Mouse (Mus musculus) limb, embryonic 12.5 days (tissue): Measurements from ENCODE around the gene Gm9508. TPM values are rescaled to one million over a fixed set of nuclear protein-coding genes. Genes with fewer than 3 reads are reported as not detected.

Source experiments
- ATAC-seq: fragments of 200-750 bp; cut with Nextera tagmentation; 2 replicates; pipeline ENCODE4 v1.8.0; 2017; ENCODE audit warnings: low read depth, moderate TSS enrichment; ENCODE audit not compliant: insufficient number of reproducible peaks, insufficient read depth, low FRiP score, low TSS enrichment
- H3K27ac ChIP-seq: fragments of 300-500 bp; sonication (generic); 2 replicates; pipeline ENCODE4 v1.5.1; 2016; ENCODE audit warnings: mild to moderate bottlenecking, moderate library complexity
- H3K27me3 ChIP-seq: fragments of 300-500 bp; sonication (generic); 2 replicates; pipeline ENCODE4 v1.6.1; 2016; ENCODE audit warnings: mild to moderate bottlenecking, moderate library complexity
- H3K36me3 ChIP-seq: fragments of 300-500 bp; sonication (generic); 2 replicates; pipeline ENCODE4 v1.6.1; 2016; ENCODE audit warnings: mild to moderate bottlenecking, moderate library complexity
- H3K4me1 ChIP-seq: fragments of 300-500 bp; sonication (generic); replicated peaks from 2 replicates; pipeline ENCODE4 v1.6.1; 2016
- H3K4me2 ChIP-seq: fragments of 300-500 bp; sonication (generic); 2 replicates; pipeline ENCODE4 v1.6.1; 2016; ENCODE audit warnings: mild to moderate bottlenecking, moderate library complexity
- H3K4me3 ChIP-seq: fragments of 300-500 bp; sonication (generic); replicated peaks from 2 replicates; pipeline ENCODE4 v1.5.1; 2016; ENCODE audit warnings: mild to moderate bottlenecking
- H3K9ac ChIP-seq: fragments of 300-500 bp; sonication (generic); replicated peaks from 2 replicates; pipeline ENCODE4 v1.6.1; 2016; ENCODE audit warnings: mild to moderate bottlenecking, moderate library complexity
- H3K9me3 ChIP-seq: fragments of 300-500 bp; sonication (generic); 2 replicates; pipeline ENCODE4 v1.6.1; 2016; ENCODE audit warnings: mild to moderate bottlenecking, moderate library complexity
- WGBS: fragments of 180-500 bp; shearing (Covaris S2); methylation state at CpG from one replicate; pipeline ENCODE4 v1.1.7; 2016; 5-methylcytosine and 5-hydroxymethylcytosine counted together
- polyA plus RNA-seq: library from polyadenylated mRNA; unstranded; fragments of >200 nt; fragmentation: Nextera tagmentation; extraction: Ambion mirVana; gene quantifications from 2 replicates; pipeline ENCODE4 v1.2.1, GENCODE M21; 2016

The Gm9508 gene
- polyA plus RNA-seq, 1 experiment from 2014 or later: not detected

DNA sequence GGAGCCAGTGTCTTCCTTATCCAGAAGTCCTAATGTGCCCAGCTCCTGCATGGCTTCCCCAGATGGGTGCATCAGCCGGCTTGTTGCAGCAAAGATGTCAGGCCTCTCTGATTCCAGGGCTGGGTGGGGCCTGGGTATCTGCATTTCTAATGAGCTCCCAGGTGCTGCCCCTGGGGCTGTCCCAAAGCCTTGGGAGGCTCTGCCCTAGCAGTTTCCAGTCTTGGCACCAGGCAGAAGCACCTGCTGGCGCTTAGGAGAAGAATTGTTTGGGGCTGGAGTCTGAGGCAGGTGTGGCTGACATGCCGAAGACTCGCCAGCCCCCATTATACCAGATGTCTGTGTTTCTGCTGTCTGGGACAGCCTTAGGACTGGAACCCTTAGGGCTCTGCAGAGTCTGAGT is 26.3 kb downstream of the Gm9508 start:
- no peak overlapping the region for H3K9ac ChIP-seq
- ATAC-seq: no peak
- H3K27ac ChIP-seq: no peak overlapping the region
- no peaks in the 10 kb centered on the region for H3K36me3 ChIP-seq
- H3K4me1 ChIP-seq: peaks cover 26% of the 10 kb centered on the region
- WGBS: 62% methylated on average over 4 of the region's 4 CpGs
- H3K27me3 ChIP-seq: peaks cover 8% of the 10 kb centered on the region
- no peaks in the 10 kb centered on the region for H3K9me3 ChIP-seq
- H3K4me3 ChIP-seq: no peak overlapping the region
- no peak overlapping the region for H3K4me2 ChIP-seq

DNA sequence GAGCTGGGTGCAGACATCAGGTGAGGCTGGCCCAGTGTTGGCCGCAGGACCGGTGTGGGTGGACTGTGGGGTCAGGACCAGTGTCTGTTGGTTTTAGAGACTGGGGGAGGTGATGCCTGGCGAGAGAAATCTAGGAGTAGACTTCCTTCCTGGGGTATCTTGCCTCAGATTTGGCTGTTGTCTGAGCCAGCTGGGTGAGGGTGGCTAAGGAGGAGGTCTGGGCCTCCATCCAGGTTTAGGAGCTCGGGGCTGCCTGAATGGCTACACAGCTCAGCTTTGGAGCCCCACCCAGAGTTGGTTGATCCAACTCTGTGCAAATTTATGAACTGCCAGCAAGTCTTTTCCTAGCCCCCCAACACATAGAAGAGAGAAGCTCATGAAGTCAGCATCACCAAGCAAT is 29.6 kb downstream of the Gm9508 start:
- ATAC-seq: no peak
- Histone ChIP-seq H3K27ac (no peak overlapping the region), H3K9ac (no peak overlapping the region), H3K4me3 (no peak overlapping the region), H3K36me3 (no peaks in the 10 kb centered on the region), H3K4me2 (no peak overlapping the region), H3K4me1 (peaks cover 20% of the 10 kb centered on the region), H3K27me3 (peaks cover 17% of the 10 kb centered on the region), H3K9me3 (no peaks in the 10 kb centered on the region)
- WGBS: 85% methylated on average over 4 of the region's 4 CpGs

GRCm38 (mm10) chr10:77666342-77666741 is 30.7 kb downstream of the Gm9508 start:
- no peak for ATAC-seq
- WGBS: 70% methylated on average over 8 of the region's 8 CpGs
- no peaks in the 10 kb centered on the region for H3K36me3 ChIP-seq
- peaks cover 20% of the 10 kb centered on the region for H3K4me1 ChIP-seq
- no peak overlapping the region for H3K4me2 ChIP-seq
- H3K9me3 ChIP-seq: peaks cover under 1% of the 10 kb centered on the region; the same call in 1 of the 2 replicates
- peaks cover 17% of the 10 kb centered on the region for H3K27me3 ChIP-seq
- H3K4me3 ChIP-seq: no peak overlapping the region
- H3K9ac ChIP-seq: no peak overlapping the region
- H3K27ac ChIP-seq: no peak overlapping the region

DNA sequence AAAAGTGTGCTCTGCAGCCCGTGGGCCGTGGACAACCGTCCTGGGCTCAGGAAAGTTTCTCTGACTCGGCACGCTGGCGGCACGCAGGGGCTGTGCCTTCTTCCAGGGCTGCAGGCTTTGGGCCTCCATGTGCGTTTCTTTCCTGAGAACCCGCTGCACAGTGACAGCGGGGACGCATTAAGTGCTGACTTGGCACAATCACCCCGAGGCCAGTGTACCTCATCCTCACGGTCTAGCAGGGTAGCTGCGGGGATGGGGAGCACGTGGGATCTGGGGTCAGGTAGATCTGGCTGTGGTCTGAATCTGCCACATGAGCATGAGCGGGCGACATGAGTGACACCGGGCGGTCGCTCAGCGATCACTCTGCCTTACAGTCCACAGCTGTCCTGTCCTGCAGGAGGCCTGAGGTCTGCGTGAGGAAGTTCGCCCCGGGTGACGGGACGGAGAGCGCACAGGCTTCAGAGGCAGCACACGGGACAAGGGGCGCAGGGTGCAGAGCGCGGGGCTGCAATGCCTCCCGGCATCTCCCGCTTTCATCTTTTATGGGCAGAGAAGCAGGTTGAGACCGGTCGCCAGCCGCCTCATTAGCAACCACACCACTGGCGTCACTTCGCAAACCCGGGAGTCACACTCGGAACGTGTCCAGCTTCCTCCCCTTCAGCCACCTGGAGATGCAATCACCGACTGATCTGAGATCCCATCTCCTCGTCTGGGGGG is 32.9 kb downstream of the Gm9508 start:
- peaks cover 17% of the 10 kb centered on the region for H3K27me3 ChIP-seq
- 22% methylated on average over 43 of the region's 43 CpGs for WGBS
- H3K27ac ChIP-seq: 0 out of 2 replicates have a peak overlapping the region, but pooled peaks have one; percentile 12
- no peak overlapping the region for H3K9ac ChIP-seq
- H3K4me2 ChIP-seq: peak overlapping the region; percentile 55
- peaks cover 20% of the 10 kb centered on the region for H3K4me1 ChIP-seq
- H3K9me3 ChIP-seq: peaks cover 11% of the 10 kb centered on the region; the same call in 1 of the 2 replicates
- peak; percentile 43; the same call in 1 of the 2 replicates for ATAC-seq
- H3K4me3 ChIP-seq: peak overlapping the region; percentile 19; the same call in 1 of the 2 replicates
- no peaks in the 10 kb centered on the region for H3K36me3 ChIP-seq

- Histone ChIP-seq H3K4me2 (no peak overlapping the region), H3K4me3 (no peak overlapping the region), H3K9ac (no peak overlapping the region), H3K9me3 (peaks cover 11% of the 10 kb centered on the region; the same call in 1 of the 2 replicates), H3K27me3 (peaks cover 5% of the 10 kb centered on the region), H3K4me1 (0 out of 2 replicates have a peak, but pooled peaks cover 10% of the 10 kb centered on the region), H3K27ac (no peak overlapping the region), H3K36me3 (no peaks in the 10 kb centered on the region)
- ATAC-seq: no peak
- WGBS: 66% methylated on average over 15 of the region's 15 CpGs
Measured at GRCm38 (mm10) chr10:77658286-77658994, 38.6 kb downstream of the Gm9508 start.

GRCm38 (mm10) chr10:77652046-77652445 is 45.0 kb downstream of the Gm9508 start:
- ATAC-seq: no peak
- Histone ChIP-seq H3K27ac (no peak overlapping the region), H3K4me3 (no peak overlapping the region), H3K9ac (no peak overlapping the region), H3K4me2 (no peak overlapping the region), H3K4me1 (no peaks in the 10 kb centered on the region), H3K36me3 (peaks cover 2% of the 10 kb centered on the region; the same call in 1 of the 2 replicates), H3K27me3 (no peaks in the 10 kb centered on the region), H3K9me3 (no peaks in the 10 kb centered on the region)
- WGBS: 90% methylated on average over 9 of the region's 9 CpGs

DNA sequence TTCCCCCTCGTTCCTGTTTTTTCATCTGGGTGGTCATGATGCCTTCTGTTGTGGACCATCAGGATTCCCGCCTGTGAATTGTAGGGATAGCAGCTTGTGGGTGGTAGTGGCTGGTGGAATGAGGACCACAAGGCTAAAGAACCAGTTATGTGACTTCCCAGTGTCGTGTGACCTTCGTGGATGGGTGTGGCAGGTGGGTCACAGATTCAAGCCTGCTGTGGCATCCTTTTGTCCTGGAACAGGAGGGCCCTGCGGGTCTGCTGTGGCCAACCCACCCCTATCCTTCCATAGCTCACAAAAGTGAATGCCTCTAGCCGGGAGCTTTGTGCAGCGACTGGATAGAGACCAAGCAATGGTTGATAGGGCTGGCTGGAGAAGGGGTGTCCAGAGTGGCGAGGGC is 49.1 kb downstream of the Gm9508 start:
- no peaks in the 10 kb centered on the region for H3K27me3 ChIP-seq
- H3K4me3 ChIP-seq: no peak overlapping the region
- WGBS: 89% methylated on average over 8 of the region's 8 CpGs
- ATAC-seq: no peak
- H3K27ac ChIP-seq: no peak overlapping the region
- no peak overlapping the region for H3K9ac ChIP-seq
- H3K36me3 ChIP-seq: peaks cover 43% of the 10 kb centered on the region
- H3K4me1 ChIP-seq: no peaks in the 10 kb centered on the region
- no peak overlapping the region for H3K4me2 ChIP-seq
- no peaks in the 10 kb centered on the region for H3K9me3 ChIP-seq

- 78% methylated on average over 1 of the region's 1 CpGs for WGBS
- no peak for ATAC-seq
- no peaks in the 10 kb centered on the region for H3K27me3 ChIP-seq
Measured at GRCm38 (mm10) chr10:77647461-77647860, 49.6 kb downstream of the Gm9508 start.

More at GRCm38 (mm10) chr10:77647461-77647860, 49.6 kb downstream of the Gm9508 start:
- no peaks in the 10 kb centered on the region for H3K9me3 ChIP-seq
- H3K9ac ChIP-seq: no peak overlapping the region
- H3K27ac ChIP-seq: no peak overlapping the region
- peaks cover 46% of the 10 kb centered on the region for H3K36me3 ChIP-seq
- H3K4me3 ChIP-seq: no peak overlapping the region
- no peaks in the 10 kb centered on the region for H3K4me1 ChIP-seq
- no peak overlapping the region for H3K4me2 ChIP-seq

Other genes with a start within 250 kb of the Gm9508 start
- gene Fam207a, start 181.4 kb downstream of the Gm9508 start, polyA plus RNA-seq: 46.7 and 46.9 TPM in 2 replicates
- gene Itgb2, start 167.0 kb downstream of the Gm9508 start, polyA plus RNA-seq: 0.98 and 1.0 TPM in 2 replicates
- 83.6 and 84.0 TPM in 2 replicates for gene Pttg1ip, start 115.5 kb downstream of the Gm9508 start, polyA plus RNA-seq
- 345 and 359 TPM in 2 replicates for gene Sumo3, start 91.1 kb downstream of the Gm9508 start, polyA plus RNA-seq
- gene Gm49325, start 91.0 kb downstream of the Gm9508 start, polyA plus RNA-seq: 9.7 and 12.0 TPM in 2 replicates
- gene Ube2g2, start 75.0 kb downstream of the Gm9508 start, polyA plus RNA-seq: 75.4 and 79.3 TPM in 2 replicates
- 0.50 and 1.3 TPM in 2 replicates for gene Tspear, start 10.7 kb downstream of the Gm9508 start, polyA plus RNA-seq
- not detected in 2 replicates for gene Gm19402, start 6.5 kb downstream of the Gm9508 start, polyA plus RNA-seq
- not detected in 2 replicates for gene Gm10272, start 9.4 kb upstream of the Gm9508 start, polyA plus RNA-seq
- gene Gm10024, start 14.2 kb upstream of the Gm9508 start, polyA plus RNA-seq: not detected in 2 replicates
- gene Gm10142, start 18.6 kb upstream of the Gm9508 start, polyA plus RNA-seq: not detected in 2 replicates
- not detected in 2 replicates for gene Krtap12-1, start 23.4 kb upstream of the Gm9508 start, polyA plus RNA-seq
- gene Gm10100, start 29.3 kb upstream of the Gm9508 start, polyA plus RNA-seq: not detected in 2 replicates
- gene Gm18596, start 45.4 kb upstream of the Gm9508 start, polyA plus RNA-seq: not detected in 2 replicates
- not detected in 2 replicates for gene Gm9736, start 54.1 kb upstream of the Gm9508 start, polyA plus RNA-seq
- not detected in 2 replicates for gene Gm3233, start 62.4 kb upstream of the Gm9508 start, polyA plus RNA-seq
- not detected in 2 replicates for gene Gm3238, start 74.1 kb upstream of the Gm9508 start, polyA plus RNA-seq
- not detected in 2 replicates for gene Gm7138, start 79.7 kb upstream of the Gm9508 start, polyA plus RNA-seq
- not detected in 2 replicates for gene Gm3250, start 85.3 kb upstream of the Gm9508 start, polyA plus RNA-seq
- gene Gm7137, start 91.0 kb upstream of the Gm9508 start, polyA plus RNA-seq: not detected in 2 replicates
- not detected in 2 replicates for gene Gm9639, start 97.8 kb upstream of the Gm9508 start, polyA plus RNA-seq
- not detected in 2 replicates for gene Gm19668, start 101.9 kb upstream of the Gm9508 start, polyA plus RNA-seq
- gene Gm9507, start 114.6 kb upstream of the Gm9508 start, polyA plus RNA-seq: not detected in 2 replicates
- not detected in 2 replicates for gene Gm2696, start 117.4 kb upstream of the Gm9508 start, polyA plus RNA-seq
- not detected in 2 replicates for gene Krtap10-4, start 129.9 kb upstream of the Gm9508 start, polyA plus RNA-seq
- not detected in 2 replicates for gene Krtap10-10, start 138.7 kb upstream of the Gm9508 start, polyA plus RNA-seq
- not detected in 2 replicates for gene Gm36176, start 149.6 kb upstream of the Gm9508 start, polyA plus RNA-seq
- not detected in 2 replicates for gene Gm10318, start 155.6 kb upstream of the Gm9508 start, polyA plus RNA-seq
- not detected in 2 replicates for gene Gm3285, start 164.7 kb upstream of the Gm9508 start, polyA plus RNA-seq
- 3.1 and 3.4 TPM in 2 replicates for gene Lrrc3, start 205.3 kb upstream of the Gm9508 start, polyA plus RNA-seq